Mouse (Mus musculus) myocyte (in vitro differentiated cells): Measurements from ENCODE around the gene Rrp8.
"Not testable (repeated sequence)": the region's sequence is repeated elsewhere in the genome, so short reads cannot be mapped to it uniquely, and the experiment has no call there.

ENCODE experiments used
- CEBPB ChIP-seq: IDR thresholded peaks from 2 replicates; pipeline ENCODE4 v1.6.1; 2011; ENCODE audit warnings: mild to moderate bottlenecking, moderate library complexity; ENCODE audit not compliant: poor library complexity, insufficient read depth, severe bottlenecking
- E2F4 ChIP-seq: IDR thresholded peaks from one replicate; pipeline ENCODE4 v1.6.1; 2011; ENCODE audit warnings: mild to moderate bottlenecking, control low read depth, moderate library complexity; ENCODE audit not compliant: insufficient read depth
- MAX ChIP-seq: IDR thresholded peaks from one replicate; pipeline ENCODE4 v1.6.1; 2011; ENCODE audit warnings: low read depth, mild to moderate bottlenecking, control low read depth
- MYOG ChIP-seq, 3 experiments: IDR thresholded peaks; one replicate each; pipeline ENCODE4 v1.6.1; 2011; ENCODE audit warnings: control low read depth in 2 of 3, low read depth in 2 of 3, mild to moderate bottlenecking in 2 of 3; ENCODE audit not compliant: insufficient read length in 2 of 3, control insufficient read depth in 1 of 3, insufficient read depth in 1 of 3
- POLR2A ChIP-seq: IDR thresholded peaks from one replicate; pipeline ENCODE4 v1.6.1; 2011; ENCODE audit warnings: low read depth, mild to moderate bottlenecking, control low read depth, moderate library complexity; ENCODE audit not compliant: insufficient read length
- POLR2AphosphoS2 ChIP-seq: IDR thresholded peaks from one replicate; pipeline ENCODE4 v1.6.1; 2011; ENCODE audit warnings: low read depth, control low read depth; ENCODE audit not compliant: insufficient read length
- REST ChIP-seq: IDR thresholded peaks from one replicate; pipeline ENCODE4 v1.6.1; 2011; ENCODE audit warnings: mild to moderate bottlenecking, control low read depth, moderate library complexity; ENCODE audit not compliant: insufficient read depth, insufficient read length
- SRF ChIP-seq: IDR thresholded peaks from one replicate; pipeline ENCODE4 v1.6.1; 2011; ENCODE audit warnings: low read depth; ENCODE audit not compliant: control insufficient read depth, insufficient read length
- TCF12 ChIP-seq: IDR thresholded peaks from one replicate; pipeline ENCODE4 v1.6.1; 2011; ENCODE audit warnings: mild to moderate bottlenecking, control low read depth; ENCODE audit not compliant: poor library complexity, insufficient read depth, severe bottlenecking
- TCF3 ChIP-seq: IDR thresholded peaks from one replicate; pipeline ENCODE4 v1.6.1; 2011; ENCODE audit warnings: low read depth, control low read depth; ENCODE audit not compliant: insufficient read length
- USF1 ChIP-seq: IDR thresholded peaks from one replicate; pipeline ENCODE4 v1.6.1; 2011; ENCODE audit warnings: low read depth, mild to moderate bottlenecking, control low read depth, moderate library complexity

GRCm38 (mm10) chr7:105742539-105743215 lies 5.5 kb upstream of the Rrp8 start:
- not testable (repeated sequence) for TF ChIP-seq TCF3; TCF12; USF1; CEBPB; MYOG (IDR thresholded peaks at IDR 0.05; ENCODE audit: control insufficient read depth in 1 of 3, insufficient read depth in 1 of 3, insufficient read length in 2 of 3, low read depth in 2 of 3); E2F4; SRF; MAX; POLR2AphosphoS2; REST
- TF ChIP-seq POLR2A = peak; percentile 17
